Mouse (Mus musculus): ENCODE measurements around the gene Cebpg. TPM values are rescaled to one million over a fixed set of nuclear protein-coding genes. Genes with fewer than 3 reads are reported as not detected.

Gene Cebpg
- polyA plus RNA-seq, 1 experiment from 2014 or later: 39.3 TPM

GRCm38 (mm10) chr7:35080843-35081338 is 24.5 kb upstream of the Cebpg start:
- Histone ChIP-seq H3K4me2 (replicated peaks; ENCODE audit: low read depth, low read length) (no peak overlapping the region; the same call in 1 of the 2 replicates), H3K27me3 (ENCODE audit: control insufficient read depth, insufficient read depth, low read length) (0 out of 2 replicates have a peak, but pooled peaks cover 3% of the 10 kb centered on the region), H3K4me3 (ENCODE audit: low read length) (no peak overlapping the region), H3K4me1 (ENCODE audit: control insufficient read depth, insufficient read depth, low read length) (peaks cover 3% of the 10 kb centered on the region; the same call in 1 of the 2 replicates), H3K9ac (ENCODE audit: low read depth, low read length) (peak overlapping the region; percentile 9; the same call in 1 of the 2 replicates), H3K27ac (ENCODE audit: low read depth, low read length) (peak overlapping the region; percentile 69; the same call in 1 of the 2 replicates), H3K36me3 (ENCODE audit: control insufficient read depth, insufficient read depth, low read length) (no peaks in the 10 kb centered on the region), H3K9me3 (ENCODE audit: control insufficient read depth, low read length) (no peaks in the 10 kb centered on the region)
- WGBS: 14% methylated on average over 10 of the region's 10 CpGs
- no peak for ATAC-seq (ENCODE audit: low FRiP score, low TSS enrichment)

- Histone ChIP-seq H3K9me3 (ENCODE audit: control insufficient read depth, low read length) (no peaks in the 10 kb centered on the region), H3K9ac (ENCODE audit: low read depth, low read length) (no peak overlapping the region), H3K4me2 (replicated peaks; ENCODE audit: low read depth, low read length) (no peak overlapping the region), H3K4me3 (ENCODE audit: low read length) (no peak overlapping the region), H3K27ac (ENCODE audit: low read depth, low read length) (no peak overlapping the region), H3K36me3 (ENCODE audit: control insufficient read depth, insufficient read depth, low read length) (no peaks in the 10 kb centered on the region), H3K4me1 (ENCODE audit: control insufficient read depth, insufficient read depth, low read length) (peaks cover 3% of the 10 kb centered on the region; the same call in 1 of the 2 replicates), H3K27me3 (ENCODE audit: control insufficient read depth, insufficient read depth, low read length) (no peaks in the 10 kb centered on the region)
- ATAC-seq (ENCODE audit: low FRiP score, low TSS enrichment): no peak
- WGBS: 53% methylated on average over 5 of the region's 5 CpGs
Observed at GRCm38 (mm10) chr7:35076645-35077044, 20.3 kb upstream of the Cebpg start.

GRCm38 (mm10) chr7:35066640-35067212 is 10.4 kb upstream of the Cebpg start:
- H3K4me1 ChIP-seq (ENCODE audit: control insufficient read depth, insufficient read depth, low read length): no peaks in the 10 kb centered on the region
- H3K36me3 ChIP-seq (ENCODE audit: control insufficient read depth, insufficient read depth, low read length): no peaks in the 10 kb centered on the region
- H3K27me3 ChIP-seq (ENCODE audit: control insufficient read depth, insufficient read depth, low read length): no peaks in the 10 kb centered on the region
- no peak for ATAC-seq (ENCODE audit: low FRiP score, low TSS enrichment)
- H3K27ac ChIP-seq (ENCODE audit: low read depth, low read length): no peak overlapping the region
- 79% methylated on average over 8 of the region's 8 CpGs for WGBS
- no peaks in the 10 kb centered on the region for H3K9me3 ChIP-seq (ENCODE audit: control insufficient read depth, low read length)
- no peak overlapping the region for H3K4me2 ChIP-seq (replicated peaks; ENCODE audit: low read depth, low read length)
- H3K4me3 ChIP-seq (ENCODE audit: low read length): no peak overlapping the region
- no peak overlapping the region for H3K9ac ChIP-seq (ENCODE audit: low read depth, low read length)

- Histone ChIP-seq H3K4me2 (replicated peaks; ENCODE audit: low read depth, low read length) (no peak overlapping the region), H3K4me3 (ENCODE audit: low read length) (no peak overlapping the region), H3K9ac (ENCODE audit: low read depth, low read length) (no peak overlapping the region), H3K27ac (ENCODE audit: low read depth, low read length) (no peak overlapping the region), H3K36me3 (ENCODE audit: control insufficient read depth, insufficient read depth, low read length) (no peaks in the 10 kb centered on the region), H3K9me3 (ENCODE audit: control insufficient read depth, low read length) (no peaks in the 10 kb centered on the region), H3K4me1 (ENCODE audit: control insufficient read depth, insufficient read depth, low read length) (no peaks in the 10 kb centered on the region), H3K27me3 (ENCODE audit: control insufficient read depth, insufficient read depth, low read length) (no peaks in the 10 kb centered on the region)
- ATAC-seq (ENCODE audit: low FRiP score, low TSS enrichment): no peak
- WGBS: 75% methylated on average over 3 of the region's 3 CpGs
Observed at GRCm38 (mm10) chr7:35065958-35066357, 9.6 kb upstream of the Cebpg start.

- Histone ChIP-seq H3K4me1 (ENCODE audit: control insufficient read depth, insufficient read depth, low read length) (no peaks in the 10 kb centered on the region), H3K36me3 (ENCODE audit: control insufficient read depth, insufficient read depth, low read length) (no peaks in the 10 kb centered on the region), H3K9me3 (ENCODE audit: control insufficient read depth, low read length) (0 out of 2 replicates have a peak, but pooled peaks cover 2% of the 10 kb centered on the region), H3K27ac (ENCODE audit: low read depth, low read length) (no peak overlapping the region), H3K9ac (ENCODE audit: low read depth, low read length) (no peak overlapping the region), H3K4me3 (ENCODE audit: low read length) (no peak overlapping the region), H3K27me3 (ENCODE audit: control insufficient read depth, insufficient read depth, low read length) (no peaks in the 10 kb centered on the region), H3K4me2 (replicated peaks; ENCODE audit: low read depth, low read length) (no peak overlapping the region)
- ATAC-seq (ENCODE audit: low FRiP score, low TSS enrichment): no peak
- WGBS: 75% methylated on average over 14 of the region's 14 CpGs
Observed at GRCm38 (mm10) chr7:35064286-35065258, 8.2 kb upstream of the Cebpg start.

GRCm38 (mm10) chr7:35059467-35059866 is 3.1 kb upstream of the Cebpg start:
- Histone ChIP-seq H3K4me2 (replicated peaks; ENCODE audit: low read depth, low read length) (no peak overlapping the region), H3K9ac (ENCODE audit: low read depth, low read length) (no peak overlapping the region), H3K4me3 (ENCODE audit: low read length) (no peak overlapping the region), H3K4me1 (ENCODE audit: control insufficient read depth, insufficient read depth, low read length) (peaks cover 13% of the 10 kb centered on the region), H3K9me3 (ENCODE audit: control insufficient read depth, low read length) (0 out of 2 replicates have a peak, but pooled peaks cover 4% of the 10 kb centered on the region), H3K36me3 (ENCODE audit: control insufficient read depth, insufficient read depth, low read length) (no peaks in the 10 kb centered on the region), H3K27ac (ENCODE audit: low read depth, low read length) (no peak overlapping the region), H3K27me3 (ENCODE audit: control insufficient read depth, insufficient read depth, low read length) (no peaks in the 10 kb centered on the region)
- ATAC-seq (ENCODE audit: low FRiP score, low TSS enrichment): no peak
- 73% methylated on average over 5 of the region's 5 CpGs for WGBS

- H3K27me3 ChIP-seq (ENCODE audit: control insufficient read depth, insufficient read depth, low read length): no peaks in the 10 kb centered on the region
- ATAC-seq (ENCODE audit: low FRiP score, low TSS enrichment): no peak
- 89% methylated on average over 1 of the region's 1 CpGs for WGBS
- no peak overlapping the region for H3K27ac ChIP-seq (ENCODE audit: low read depth, low read length)
- peaks cover 13% of the 10 kb centered on the region for H3K4me1 ChIP-seq (ENCODE audit: control insufficient read depth, insufficient read depth, low read length)
- no peak overlapping the region for H3K9ac ChIP-seq (ENCODE audit: low read depth, low read length)
- no peaks in the 10 kb centered on the region for H3K36me3 ChIP-seq (ENCODE audit: control insufficient read depth, insufficient read depth, low read length)
- H3K4me2 ChIP-seq (replicated peaks; ENCODE audit: low read depth, low read length): no peak overlapping the region
- no peak overlapping the region for H3K4me3 ChIP-seq (ENCODE audit: low read length)
- 0 out of 2 replicates have a peak, but pooled peaks cover 4% of the 10 kb centered on the region for H3K9me3 ChIP-seq (ENCODE audit: control insufficient read depth, low read length)
Observed at GRCm38 (mm10) chr7:35058329-35058728, 2.0 kb upstream of the Cebpg start.

GRCm38 (mm10) chr7:35057569-35057968 is 1.2 kb upstream of the Cebpg start:
- ATAC-seq (ENCODE audit: low FRiP score, low TSS enrichment): no peak
- H3K9ac ChIP-seq (ENCODE audit: low read depth, low read length): no peak overlapping the region
- H3K27ac ChIP-seq (ENCODE audit: low read depth, low read length): no peak overlapping the region
- H3K36me3 ChIP-seq (ENCODE audit: control insufficient read depth, insufficient read depth, low read length): no peaks in the 10 kb centered on the region
- no peak overlapping the region for H3K4me3 ChIP-seq (ENCODE audit: low read length)
- H3K4me1 ChIP-seq (ENCODE audit: control insufficient read depth, insufficient read depth, low read length): peaks cover 13% of the 10 kb centered on the region
- WGBS: 84% methylated on average over 4 of the region's 4 CpGs
- no peaks in the 10 kb centered on the region for H3K27me3 ChIP-seq (ENCODE audit: control insufficient read depth, insufficient read depth, low read length)
- H3K9me3 ChIP-seq (ENCODE audit: control insufficient read depth, low read length): 0 out of 2 replicates have a peak, but pooled peaks cover 4% of the 10 kb centered on the region
- no peak overlapping the region for H3K4me2 ChIP-seq (replicated peaks; ENCODE audit: low read depth, low read length)
